12 mouse cellular contexts compared by ENCODE assay signal in the genomic region with DNA sequence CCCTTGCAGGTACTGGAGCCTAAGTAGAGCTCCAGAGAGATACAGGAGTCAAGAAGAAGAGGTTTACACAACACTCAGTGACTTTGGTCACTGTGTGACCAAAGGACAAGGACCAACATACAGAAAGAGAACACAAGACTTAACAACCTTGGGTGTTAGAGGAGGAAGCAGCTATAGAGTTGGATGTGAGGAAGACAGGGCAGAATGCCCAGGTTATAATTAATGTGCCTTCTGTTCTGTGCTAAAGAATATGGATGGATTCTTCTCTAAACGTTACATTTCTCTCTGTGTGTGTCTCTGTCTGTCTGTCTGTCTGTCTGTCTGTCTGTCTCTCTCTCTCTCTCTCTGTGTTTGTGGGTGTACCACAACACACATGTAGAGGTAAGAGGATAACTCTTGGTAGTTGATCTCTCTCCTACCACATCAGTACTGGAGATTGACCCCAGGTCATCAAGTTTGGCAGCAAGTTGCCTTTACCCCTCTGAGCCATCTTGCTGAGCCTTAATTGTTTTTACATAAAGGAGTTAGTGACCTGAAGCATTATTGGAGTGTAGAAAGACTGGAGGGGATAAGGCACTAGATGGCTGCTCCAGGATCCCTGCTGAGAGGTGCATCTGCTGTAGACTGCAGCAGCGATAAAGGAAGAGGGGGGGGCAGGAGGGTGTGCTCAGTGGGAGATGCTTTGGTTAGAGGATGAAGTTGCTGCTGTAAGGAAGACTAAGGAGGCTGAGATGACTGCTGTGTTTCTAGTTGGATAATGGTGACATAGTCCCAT. TPM values are rescaled to one million over a fixed set of nuclear protein-coding genes. Genes with fewer than 3 reads are reported as not detected.
"Had no signal": no experiment of that assay in that cellular context is flagged by ENCODE, and none has a peak within 500 bp of the region (broad histone marks: within the 10 kb centered on the region; RNA-seq: fewer than 3 reads in every experiment).

No protein-coding gene starts in this region.

- H3K4me3 ChIP-seq: limb, embryonic 13.5 days; midbrain, embryonic 12.5 days had no signal

- DNase-seq: kidney, postnatal 10 days; kidney, postnatal 4 days; left cerebral cortex, postnatal 4 days; lung, adult 18-20 months; thymus, postnatal 36 days had no signal

- ATAC-seq: midbrain, embryonic 16.5 days had no signal

- H3K27ac ChIP-seq: limb, embryonic 13.5 days; liver, embryonic 14.5 days; midbrain, embryonic 12.5 days had no signal

RNA-seq across cellular contexts. Expression of a gene that starts 8.5 kb away (rescaled TPM):
- total RNA-seq: megakaryocyte-erythroid progenitor cell, adult 5-6 weeks had no signal
- polyA plus RNA-seq: lung, embryonic 16.5 days; stomach, embryonic 16.5 days had no signal

RNA-seq across cellular contexts. Expression of a gene that starts 39.7 kb away (rescaled TPM):
- total RNA-seq: megakaryocyte-erythroid progenitor cell, adult 5-6 weeks had no signal
